1 mouse cellular context compared by ENCODE assay signal in the genomic region with DNA sequence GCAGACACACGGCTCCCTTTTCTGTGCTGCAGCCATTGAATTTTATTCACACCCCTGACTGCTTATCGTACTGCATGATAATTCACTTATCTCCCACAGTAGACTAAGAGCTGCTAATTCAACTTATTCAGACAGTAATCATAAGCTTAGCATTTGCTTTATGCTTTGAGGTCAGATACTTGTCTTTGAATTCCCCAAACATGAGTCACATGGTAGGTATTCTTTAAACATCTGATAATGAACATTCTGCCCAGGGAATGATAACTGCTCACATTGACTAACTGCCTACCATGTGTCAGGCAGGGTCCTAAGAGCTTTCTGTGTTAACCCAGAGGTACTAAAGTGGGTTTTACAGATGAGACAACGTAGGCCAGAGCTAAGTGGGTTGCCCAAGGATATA.
TF ChIP-seq lines count a peak whose summit lies in the region.

No protein-coding gene starts in this region.

TF ChIP-seq in MEL, 35 proteins besides CTCF, POLR2A, EP300 and RAD21 (continued from another document):
- no peak for TF ChIP-seq POLR2AphosphoS5 (IDR thresholded peaks at IDR 0.05; ENCODE audit: borderline replicate concordance, low read depth, low read length)
